Mouse (Mus musculus): ENCODE data around the gene Mcam.
"Not testable (repeated sequence)": the region's sequence is repeated elsewhere in the genome, so short reads cannot be mapped to it uniquely, and the experiment has no call there.

Mcam gene

GRCm38 (mm10) chr9:44109360-44110095 lies 24.7 kb upstream of the Mcam start:
- peak; percentile 82 for DNase-seq

- DNase-seq, result not testable (repeated sequence)
Measured at GRCm38 (mm10) chr9:44111909-44112308, 22.4 kb upstream of the Mcam start.

GRCm38 (mm10) chr9:44113105-44113789 lies 21.0 kb upstream of the Mcam start, which contains the start of the genes Gm49380 and Rnf26:
Gm49380 (minus strand) TSS chr9:44113500.
Rnf26 (minus strand) TSS chr9:44113517.
- DNase-seq, result peak; percentile 96

- DNase-seq, result no peak
Measured at GRCm38 (mm10) chr9:44114453-44114852, 19.8 kb upstream of the Mcam start.

- no peak for DNase-seq
Measured at GRCm38 (mm10) chr9:44115599-44115998, 18.7 kb upstream of the Mcam start.

- no peak for DNase-seq
Measured at GRCm38 (mm10) chr9:44116182-44116581, 18.1 kb upstream of the Mcam start.

- DNase-seq, result no peak
Measured at GRCm38 (mm10) chr9:44119011-44119410, 15.3 kb upstream of the Mcam start.

GRCm38 (mm10) chr9:44119948-44120465 lies 14.3 kb upstream of the Mcam start:
- no peak for DNase-seq

GRCm38 (mm10) chr9:44124317-44124716 lies 10.0 kb upstream of the Mcam start:
- no peak for DNase-seq

GRCm38 (mm10) chr9:44125026-44125425 lies 9.2 kb upstream of the Mcam start:
- no peak for DNase-seq

- peak; percentile 88 for DNase-seq
Measured at GRCm38 (mm10) chr9:44125546-44126428, 8.5 kb upstream of the Mcam start.

GRCm38 (mm10) chr9:44126746-44127145 lies 7.5 kb upstream of the Mcam start:
- DNase-seq, result no peak

- DNase-seq, result no peak
Measured at GRCm38 (mm10) chr9:44127351-44127801, 6.9 kb upstream of the Mcam start.

GRCm38 (mm10) chr9:44129633-44130032 lies 4.6 kb upstream of the Mcam start:
- DNase-seq, result no peak

- DNase-seq, result no peak
Measured at GRCm38 (mm10) chr9:44130034-44130433, 4.2 kb upstream of the Mcam start.

GRCm38 (mm10) chr9:44130581-44131275 lies 3.5 kb upstream of the Mcam start:
- no peak for DNase-seq

- no peak for DNase-seq
Measured at GRCm38 (mm10) chr9:44131276-44131590, 3.0 kb upstream of the Mcam start.

GRCm38 (mm10) chr9:44132200-44132599 lies 2.1 kb upstream of the Mcam start:
- no peak for DNase-seq

GRCm38 (mm10) chr9:44133287-44133686 lies 982 bp upstream of the Mcam start:
- no peak for DNase-seq

GRCm38 (mm10) chr9:44134851-44135730 lies 822 bp downstream of the Mcam start:
- DNase-seq, result peak; percentile 74

- DNase-seq, result peak; percentile 60
Measured at GRCm38 (mm10) chr9:44135731-44136411, 1.6 kb downstream of the Mcam start.
